23 mouse cellular contexts compared by ENCODE assay signal in genomic region chr5:111732194-111732593, GRCm38 (mm10). TPM values are rescaled to one million over a fixed set of nuclear protein-coding genes. Genes with fewer than 3 reads are reported as not detected.
"Had no signal": no experiment of that assay in that cellular context is flagged by ENCODE, and none has a peak within 500 bp of the region (broad histone marks: within the 10 kb centered on the region; RNA-seq: fewer than 3 reads in every experiment).

No protein-coding gene starts in this region.

- ATAC-seq: intestine, embryonic 16.5 days; liver, postnatal 0 days; midbrain, embryonic 15.5 days had no signal

- H3K4me3 ChIP-seq: kidney, embryonic 15.5 days; liver, embryonic 13.5 days; megakaryocyte, embryonic 14.5 days; midbrain, embryonic 15.5 days; neural tube, embryonic 12.5 days had no signal

- H3K27ac ChIP-seq: kidney, embryonic 15.5 days; liver, embryonic 13.5 days; macrophage; neural tube, embryonic 12.5 days had no signal

- H3K9ac ChIP-seq: kidney, embryonic 15.5 days; liver, embryonic 13.5 days; liver, postnatal 0 days; midbrain, embryonic 15.5 days; neural tube, embryonic 12.5 days had no signal

- H3K27me3 ChIP-seq: liver, embryonic 13.5 days; midbrain, embryonic 15.5 days; neural tube, embryonic 12.5 days had no signal

- H3K4me1 ChIP-seq: liver, embryonic 13.5 days; megakaryocyte, embryonic 14.5 days had no signal

- H3K36me3 ChIP-seq: kidney, embryonic 15.5 days; liver, embryonic 13.5 days; midbrain, embryonic 15.5 days had no signal

- H3K9me3 ChIP-seq: liver, embryonic 13.5 days; midbrain, embryonic 15.5 days had no signal

- DNase-seq: kidney, adult 2 months; kidney, postnatal 14 days; left cerebral cortex, postnatal 4 days; liver; liver, embryonic 13.5 days; liver, postnatal 0 days; thymus, postnatal 36 days had no signal

- H3K4me2 ChIP-seq: kidney, embryonic 15.5 days; liver, embryonic 13.5 days; midbrain, embryonic 11.5 days; midbrain, embryonic 15.5 days; neural tube, embryonic 12.5 days had no signal

RNA-seq across cellular contexts. Expression of gene Gm26897, which starts 1.5 kb away (rescaled TPM):
- total RNA-seq: layer of hippocampus, adult 8-10 months; layer of hippocampus, postnatal 14 days; left cerebral cortex, adult 18-20 months; left cerebral cortex, postnatal 10 days; left cerebral cortex, postnatal 4 days; monocyte, adult 5-6 weeks; neutrophil, adult 5-6 weeks had no signal
- polyA plus RNA-seq: intestine, embryonic 16.5 days; kidney, adult 2 months; kidney, embryonic 15.5 days; large intestine, adult 2 months; liver, embryonic 13.5 days; liver, postnatal 0 days; macrophage; midbrain, embryonic 11.5 days; midbrain, embryonic 15.5 days; neural tube, embryonic 12.5 days; stomach, embryonic 14.5 days; thymus, postnatal 0 days had no signal
